Mouse (Mus musculus) gastrocnemius, adult 18-20 months (tissue): Measurements from ENCODE around the gene Uggt1. TPM values are rescaled to one million over a fixed set of nuclear protein-coding genes. Genes with fewer than 3 reads are reported as not detected.

Source experiments
- DNase-seq: peaks from one replicate; pipeline ENCODE4 v3.0.0; 2021; ENCODE audit warnings: low spot score
- microRNA-seq: library from miRNA; unstranded; fragments of <30 nt; microRNA quantifications from one replicate; pipeline ENCODE4 v1.2.0, GENCODE M21; 2021
- total RNA-seq, 2 experiments: library from RNA; stranded (reverse); gene quantifications; 2 replicates each; pipeline ENCODE4 v1.2.3; 2021

Uggt1 gene
- total RNA-seq, 2 experiments from 2014 or later, result 28.1 to 29.3 TPM

- no peak for DNase-seq
Measured at GRCm38 (mm10) chr1:36116488-36116887, 128.0 kb downstream of the Uggt1 start.

GRCm38 (mm10) chr1:36114844-36115243, 129.7 kb downstream of the Uggt1 start:
- no peak for DNase-seq

GRCm38 (mm10) chr1:36113670-36114069, 130.8 kb downstream of the Uggt1 start:
- DNase-seq, result no peak

DNA sequence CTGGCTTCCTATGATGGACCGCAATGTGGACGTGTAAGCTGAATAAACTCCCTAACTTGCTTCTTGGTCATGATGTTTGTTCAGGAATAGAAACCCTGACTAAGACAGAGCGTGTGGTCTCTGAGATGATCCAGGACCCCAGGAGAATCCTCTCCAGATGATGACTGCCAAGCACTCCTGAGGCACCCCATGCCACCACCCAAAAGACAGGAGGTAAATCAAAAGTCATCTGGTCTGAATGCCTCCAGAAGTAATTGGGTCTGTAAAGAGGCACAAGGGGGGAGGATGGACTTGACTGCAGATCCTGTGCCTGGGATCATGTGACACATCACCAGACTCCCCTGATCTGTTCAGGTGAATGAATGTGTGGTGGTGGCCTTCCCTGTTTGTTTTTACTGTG, 131.9 kb downstream of the Uggt1 start:
- no peak for DNase-seq

- DNase-seq, result no peak
Measured at GRCm38 (mm10) chr1:36109987-36110386, 134.5 kb downstream of the Uggt1 start.

DNA sequence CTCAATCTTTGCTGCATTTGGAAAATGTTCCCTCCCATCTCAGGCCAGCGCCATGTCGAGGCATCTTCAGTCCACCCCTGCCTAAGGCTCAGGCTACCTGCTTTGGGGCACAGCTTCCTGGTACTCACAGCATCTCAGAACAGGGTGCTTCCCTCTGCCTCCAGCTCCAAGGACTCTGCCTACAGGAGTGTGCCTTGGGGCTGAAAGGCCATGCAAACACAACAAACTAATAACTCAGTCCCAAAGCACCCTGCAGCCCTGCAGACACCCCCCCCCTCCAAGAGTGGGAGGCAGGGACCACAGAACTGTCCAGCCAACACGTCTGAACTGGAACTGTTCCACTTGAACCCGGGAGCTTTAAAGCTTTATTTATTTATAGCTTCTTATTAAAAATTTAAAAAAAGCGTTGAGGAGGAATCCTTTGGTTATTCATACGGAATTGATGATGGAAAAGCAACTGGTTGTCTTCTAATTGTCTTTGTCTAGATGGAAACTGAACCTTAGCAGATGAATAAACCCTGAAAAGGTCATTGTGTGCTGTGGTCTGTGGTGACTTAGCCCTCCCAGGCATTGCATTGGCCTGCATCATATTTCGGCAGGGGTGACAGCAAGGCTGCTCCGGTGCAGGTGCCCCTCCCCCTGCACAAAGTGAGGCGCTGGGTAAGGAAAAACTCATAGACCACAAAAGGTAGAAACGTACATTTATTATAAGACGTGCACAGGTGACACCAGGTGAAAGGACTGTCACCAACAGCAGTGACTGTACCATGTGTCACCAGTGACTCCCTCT, 138.4 kb downstream of the Uggt1 start:
- no peak for DNase-seq

GRCm38 (mm10) chr1:36100371-36100770, 144.1 kb downstream of the Uggt1 start:
- DNase-seq, result no peak

DNA sequence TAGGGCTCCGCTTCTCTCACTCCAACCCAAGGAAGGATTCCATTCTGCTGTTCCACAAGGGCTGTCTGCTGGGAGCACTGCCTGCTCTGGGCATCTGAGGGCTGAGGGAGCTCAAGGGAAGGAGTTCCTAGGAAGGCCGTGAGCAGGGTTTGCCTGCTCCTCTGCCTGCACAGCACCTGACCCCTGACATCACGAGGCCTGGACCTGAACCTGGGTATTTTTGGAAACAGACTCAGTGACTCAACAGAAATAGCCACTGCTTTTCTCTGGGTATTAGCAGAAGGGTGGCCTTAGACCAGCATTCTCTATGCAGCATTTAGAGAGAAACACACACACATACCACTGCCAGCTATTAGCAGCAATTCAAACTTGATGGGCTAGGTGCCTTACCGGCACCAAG, 146.1 kb downstream of the Uggt1 start:
- peak; percentile 65 for DNase-seq

- no peak for DNase-seq
Measured at GRCm38 (mm10) chr1:36095423-36096272, 148.9 kb downstream of the Uggt1 start.

DNA sequence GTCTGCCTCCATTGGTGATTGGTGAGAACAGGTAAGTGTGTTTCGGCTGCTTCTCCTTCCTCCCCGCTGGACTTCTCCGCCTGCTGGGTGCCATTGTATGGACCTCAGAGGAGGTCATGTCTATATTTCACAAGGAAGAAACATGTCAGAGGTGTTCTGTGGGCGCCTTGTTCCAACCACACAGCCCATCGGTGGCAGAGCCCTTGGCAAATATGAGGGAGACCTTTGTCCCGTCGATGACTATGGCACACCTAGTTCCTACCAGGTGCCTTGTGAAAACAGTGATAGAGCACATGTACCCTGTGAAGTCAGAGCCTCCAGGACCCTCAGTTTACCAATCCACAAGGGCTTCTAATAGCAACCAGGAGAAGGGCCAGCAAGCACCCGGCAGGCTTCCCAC, 150.8 kb downstream of the Uggt1 start:
- DNase-seq, result no peak

DNA sequence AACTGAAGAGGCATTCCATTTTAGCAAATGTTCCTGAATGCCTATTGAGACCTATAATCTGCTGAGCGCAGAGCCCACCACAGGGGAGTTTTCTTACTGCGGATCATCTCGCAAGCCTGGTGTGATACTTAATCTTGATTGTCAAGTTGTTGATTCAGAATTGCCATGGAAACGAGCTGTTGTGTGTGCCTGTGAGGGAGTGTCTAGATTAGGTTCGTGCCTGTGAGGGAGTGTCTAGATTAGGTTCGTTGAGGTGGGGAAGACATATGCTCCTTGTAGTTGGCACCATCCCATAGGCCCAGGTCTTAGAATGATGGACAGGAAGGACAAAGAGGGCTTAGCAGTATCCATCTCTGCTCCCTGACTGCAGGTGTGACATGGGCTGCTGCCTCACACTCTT, 153.3 kb downstream of the Uggt1 start:
- no peak for DNase-seq

- DNase-seq, result no peak
Measured at GRCm38 (mm10) chr1:36090722-36091110, 153.8 kb downstream of the Uggt1 start.

Small RNA genes within 50 kb of the gene (microRNA-seq; reads per million reads assigned to microRNA genes)
- 1.4 reads per million for gene Mir6897

Other genes with a start within 250 kb of the Uggt1 start
- 10 to 100 TPM; 19.7 to 22.0 TPM for gene Hs6st1, start 176.3 kb downstream of the Uggt1 start, total RNA-seq
- gene Neurl3, start 30.0 kb upstream of the Uggt1 start, total RNA-seq, result under 1 TPM; 0.30 to 0.66 TPM
- 10 to 100 TPM in 1 of 2 experiments, 1 to 10 TPM in 1; 6.3 to 15.4 TPM for gene Arid5a, start 63.0 kb upstream of the Uggt1 start, total RNA-seq
- 10 to 100 TPM; 31.9 to 40.6 TPM for gene Kansl3, start 124.5 kb upstream of the Uggt1 start, total RNA-seq
- gene Fer1l5, start 127.6 kb upstream of the Uggt1 start, total RNA-seq, result not detected
- gene Lman2l, start 200.6 kb upstream of the Uggt1 start, total RNA-seq, result 10 to 100 TPM; 21.0 to 22.2 TPM
- 1 to 10 TPM; 7.6 to 8.2 TPM for gene Cnnm4, start 226.9 kb upstream of the Uggt1 start, total RNA-seq